Mouse (Mus musculus) midbrain, embryonic 13.5 days (tissue): Measurements from ENCODE around the gene Brd2. TPM values are rescaled to one million over a fixed set of nuclear protein-coding genes. Genes with fewer than 3 reads are reported as not detected.
A peak's percentile ranks its signal among the peaks of the same experiment; 100 is the strongest.

Experiments used
- ATAC-seq: fragments of 200-750 bp; cut with Nextera tagmentation; 2 replicates; pipeline ENCODE4 v1.8.0; 2017; ENCODE audit warnings: mild to moderate bottlenecking, moderate TSS enrichment, moderate library complexity
- H3K27ac ChIP-seq: fragments of 300-500 bp; sonication (generic); 2 replicates; pipeline ENCODE4 v1.5.1; 2015; ENCODE audit warnings: inconsistent platforms, mild to moderate bottlenecking, moderate library complexity
- H3K27me3 ChIP-seq: fragments of 300-500 bp; sonication (generic); 2 replicates; pipeline ENCODE4 v1.6.1; 2015; ENCODE audit warnings: mild to moderate bottlenecking, inconsistent platforms
- H3K36me3 ChIP-seq: fragments of 300-500 bp; sonication (generic); 2 replicates; pipeline ENCODE4 v1.6.1; 2015; ENCODE audit warnings: mild to moderate bottlenecking, inconsistent platforms
- H3K4me1 ChIP-seq: fragments of 300-500 bp; sonication (generic); replicated peaks from 2 replicates; pipeline ENCODE4 v1.6.1; 2015; ENCODE audit warnings: inconsistent platforms
- H3K4me2 ChIP-seq: fragments of 300-500 bp; sonication (generic); replicated peaks from 2 replicates; pipeline ENCODE4 v1.6.1; 2015; ENCODE audit warnings: moderate library complexity, mild to moderate bottlenecking, inconsistent platforms
- H3K4me3 ChIP-seq: fragments of 300-500 bp; sonication (generic); replicated peaks from 2 replicates; pipeline ENCODE4 v1.5.1; 2015; ENCODE audit warnings: mild to moderate bottlenecking, inconsistent platforms
- H3K9ac ChIP-seq: fragments of 300-500 bp; sonication (generic); replicated peaks from 2 replicates; pipeline ENCODE4 v1.6.1; 2015; ENCODE audit warnings: mild to moderate bottlenecking, inconsistent platforms
- H3K9me3 ChIP-seq: fragments of 300-500 bp; sonication (generic); 2 replicates; pipeline ENCODE4 v1.6.1; 2016; ENCODE audit warnings: mild to moderate bottlenecking, inconsistent platforms
- WGBS: fragments of 180-500 bp; shearing (Covaris S2); methylation state at CpG from one replicate; pipeline ENCODE4 v1.1.7; 2015; 5-methylcytosine and 5-hydroxymethylcytosine counted together
- polyA plus RNA-seq: library from polyadenylated mRNA; unstranded; fragments of >200 nt; fragmentation: Nextera tagmentation; extraction: Ambion mirVana; gene quantifications from 2 replicates; pipeline ENCODE4 v1.2.1, GENCODE M21; 2015

Gene Brd2
- polyA plus RNA-seq, 1 experiment from 2014 or later = 147 TPM

GRCm38 (mm10) chr17:34109038-34109805 lies 13.2 kb downstream of the Brd2 start:
- WGBS = 84% methylated on average over 14 of the region's 14 CpGs
- H3K27ac ChIP-seq = no peak overlapping the region

GRCm38 (mm10) chr17:34108460-34108859 lies 14.0 kb downstream of the Brd2 start:
- 0 out of 2 replicates have a peak, but pooled peaks cover 2% of the 10 kb centered on the region for H3K27me3 ChIP-seq
- H3K9me3 ChIP-seq = no peaks in the 10 kb centered on the region
- no peak overlapping the region for H3K27ac ChIP-seq
- 85% methylated on average over 5 of the region's 6 CpGs for WGBS
- no peak overlapping the region for H3K4me3 ChIP-seq
- ATAC-seq = no peak
- peaks cover 44% of the 10 kb centered on the region for H3K36me3 ChIP-seq
- H3K4me1 ChIP-seq = no peaks in the 10 kb centered on the region
- H3K9ac ChIP-seq = no peak overlapping the region
- no peak overlapping the region for H3K4me2 ChIP-seq

More at GRCm38 (mm10) chr17:34109038-34109805, 13.2 kb downstream of the Brd2 start:
- H3K4me3 ChIP-seq = no peak overlapping the region
- H3K36me3 ChIP-seq = peaks cover 51% of the 10 kb centered on the region
- H3K4me2 ChIP-seq = no peak overlapping the region
- no peaks in the 10 kb centered on the region for H3K27me3 ChIP-seq
- H3K4me1 ChIP-seq = no peaks in the 10 kb centered on the region
- 0 out of 2 replicates have a peak, but pooled peaks have one; percentile 34 for ATAC-seq
- no peak overlapping the region for H3K9ac ChIP-seq
- H3K9me3 ChIP-seq = no peaks in the 10 kb centered on the region

GRCm38 (mm10) chr17:34107109-34107867 lies 15.1 kb downstream of the Brd2 start:
- H3K4me1 ChIP-seq = no peaks in the 10 kb centered on the region
- 86% methylated on average over 7 of the region's 7 CpGs for WGBS
- H3K27ac ChIP-seq = no peak overlapping the region
- no peaks in the 10 kb centered on the region for H3K9me3 ChIP-seq
- no peak overlapping the region for H3K4me2 ChIP-seq
- H3K9ac ChIP-seq = no peak overlapping the region
- 0 out of 2 replicates have a peak, but pooled peaks cover 2% of the 10 kb centered on the region for H3K27me3 ChIP-seq
- peaks cover 32% of the 10 kb centered on the region for H3K36me3 ChIP-seq
- H3K4me3 ChIP-seq = no peak overlapping the region
- no peak for ATAC-seq

- no peak overlapping the region for H3K4me2 ChIP-seq
- ATAC-seq = no peak
- no peaks in the 10 kb centered on the region for H3K9me3 ChIP-seq
- no peak overlapping the region for H3K9ac ChIP-seq
- H3K27me3 ChIP-seq = 0 out of 2 replicates have a peak, but pooled peaks cover 2% of the 10 kb centered on the region
- H3K36me3 ChIP-seq = peaks cover 25% of the 10 kb centered on the region
- 0 out of 2 replicates have a peak, but pooled peaks cover 3% of the 10 kb centered on the region for H3K4me1 ChIP-seq
- no peak overlapping the region for H3K4me3 ChIP-seq
- H3K27ac ChIP-seq = no peak overlapping the region
- WGBS = 89% methylated on average over 7 of the region's 7 CpGs
These were observed 15.9 kb downstream of the Brd2 start for GRCm38 (mm10) chr17:34106555-34106954.

GRCm38 (mm10) chr17:34104804-34105203 lies 17.6 kb downstream of the Brd2 start:
- ATAC-seq = no peak
- no peak overlapping the region for H3K4me2 ChIP-seq
- peaks cover 7% of the 10 kb centered on the region for H3K36me3 ChIP-seq
- H3K9me3 ChIP-seq = no peaks in the 10 kb centered on the region
- H3K9ac ChIP-seq = no peak overlapping the region
- no peak overlapping the region for H3K4me3 ChIP-seq
- H3K4me1 ChIP-seq = 0 out of 2 replicates have a peak, but pooled peaks cover 4% of the 10 kb centered on the region
- H3K27me3 ChIP-seq = 0 out of 2 replicates have a peak, but pooled peaks cover 2% of the 10 kb centered on the region
- H3K27ac ChIP-seq = no peak overlapping the region
- 87% methylated on average over 9 of the region's 9 CpGs for WGBS

GRCm38 (mm10) chr17:34102831-34103230 lies 19.6 kb downstream of the Brd2 start:
- Histone ChIP-seq H3K4me1 (0 out of 2 replicates have a peak, but pooled peaks cover 4% of the 10 kb centered on the region), H3K27ac (no peak overlapping the region), H3K4me2 (no peak overlapping the region), H3K9ac (no peak overlapping the region), H3K9me3 (no peaks in the 10 kb centered on the region), H3K36me3 (no peaks in the 10 kb centered on the region), H3K27me3 (0 out of 2 replicates have a peak, but pooled peaks cover 2% of the 10 kb centered on the region), H3K4me3 (no peak overlapping the region)
- ATAC-seq = no peak
- 84% methylated on average over 6 of the region's 6 CpGs for WGBS

- peak; percentile 90 for ATAC-seq
- Histone ChIP-seq H3K4me1 (0 out of 2 replicates have a peak, but pooled peaks cover 4% of the 10 kb centered on the region), H3K9ac (no peak overlapping the region), H3K4me2 (peak overlapping the region; percentile 44), H3K9me3 (no peaks in the 10 kb centered on the region), H3K27ac (no peak overlapping the region), H3K4me3 (no peak overlapping the region; the same call in 1 of the 2 replicates), H3K36me3 (no peaks in the 10 kb centered on the region), H3K27me3 (0 out of 2 replicates have a peak, but pooled peaks cover 2% of the 10 kb centered on the region)
- WGBS = 7% methylated on average over 12 of the region's 12 CpGs
These were observed 20.8 kb downstream of the Brd2 start for GRCm38 (mm10) chr17:34101604-34102032.

GRCm38 (mm10) chr17:34101185-34101584 lies 21.2 kb downstream of the Brd2 start:
- H3K4me1 ChIP-seq = 0 out of 2 replicates have a peak, but pooled peaks cover 4% of the 10 kb centered on the region
- 29% methylated on average over 5 of the region's 5 CpGs for WGBS
- no peak overlapping the region for H3K4me2 ChIP-seq
- H3K36me3 ChIP-seq = no peaks in the 10 kb centered on the region
- peak; percentile 63 for ATAC-seq
- no peak overlapping the region for H3K4me3 ChIP-seq
- no peaks in the 10 kb centered on the region for H3K9me3 ChIP-seq
- H3K9ac ChIP-seq = no peak overlapping the region
- 0 out of 2 replicates have a peak, but pooled peaks cover 2% of the 10 kb centered on the region for H3K27me3 ChIP-seq
- H3K27ac ChIP-seq = no peak overlapping the region

- no peak overlapping the region for H3K4me2 ChIP-seq
- H3K36me3 ChIP-seq = no peaks in the 10 kb centered on the region
- 65% methylated on average over 5 of the region's 5 CpGs for WGBS
- H3K27me3 ChIP-seq = 0 out of 2 replicates have a peak, but pooled peaks cover 2% of the 10 kb centered on the region
- ATAC-seq = no peak
- H3K4me1 ChIP-seq = 0 out of 2 replicates have a peak, but pooled peaks cover 4% of the 10 kb centered on the region
- H3K9me3 ChIP-seq = no peaks in the 10 kb centered on the region
- no peak overlapping the region for H3K4me3 ChIP-seq
- H3K27ac ChIP-seq = no peak overlapping the region
- H3K9ac ChIP-seq = no peak overlapping the region
These were observed 22.9 kb downstream of the Brd2 start for GRCm38 (mm10) chr17:34099531-34099930.

GRCm38 (mm10) chr17:34098709-34099479 lies 23.5 kb downstream of the Brd2 start:
- H3K4me2 ChIP-seq = no peak overlapping the region
- no peak overlapping the region for H3K4me3 ChIP-seq
- no peaks in the 10 kb centered on the region for H3K36me3 ChIP-seq
- WGBS = 64% methylated on average over 10 of the region's 10 CpGs
- H3K27me3 ChIP-seq = 0 out of 2 replicates have a peak, but pooled peaks cover 2% of the 10 kb centered on the region
- no peak overlapping the region for H3K9ac ChIP-seq
- no peak overlapping the region for H3K27ac ChIP-seq
- 0 out of 2 replicates have a peak, but pooled peaks cover 4% of the 10 kb centered on the region for H3K4me1 ChIP-seq
- no peak for ATAC-seq
- H3K9me3 ChIP-seq = no peaks in the 10 kb centered on the region

- Histone ChIP-seq H3K27me3 (no peaks in the 10 kb centered on the region), H3K4me3 (no peak overlapping the region), H3K4me2 (no peak overlapping the region), H3K36me3 (no peaks in the 10 kb centered on the region), H3K27ac (no peak overlapping the region), H3K9me3 (no peaks in the 10 kb centered on the region), H3K9ac (no peak overlapping the region), H3K4me1 (0 out of 2 replicates have a peak, but pooled peaks cover 4% of the 10 kb centered on the region)
- ATAC-seq = no peak
- WGBS = 69% methylated on average over 5 of the region's 5 CpGs
These were observed 25.2 kb downstream of the Brd2 start for GRCm38 (mm10) chr17:34097272-34097671.
